Mouse (Mus musculus): ENCODE measurements around the gene Kcnrg.

DNA sequence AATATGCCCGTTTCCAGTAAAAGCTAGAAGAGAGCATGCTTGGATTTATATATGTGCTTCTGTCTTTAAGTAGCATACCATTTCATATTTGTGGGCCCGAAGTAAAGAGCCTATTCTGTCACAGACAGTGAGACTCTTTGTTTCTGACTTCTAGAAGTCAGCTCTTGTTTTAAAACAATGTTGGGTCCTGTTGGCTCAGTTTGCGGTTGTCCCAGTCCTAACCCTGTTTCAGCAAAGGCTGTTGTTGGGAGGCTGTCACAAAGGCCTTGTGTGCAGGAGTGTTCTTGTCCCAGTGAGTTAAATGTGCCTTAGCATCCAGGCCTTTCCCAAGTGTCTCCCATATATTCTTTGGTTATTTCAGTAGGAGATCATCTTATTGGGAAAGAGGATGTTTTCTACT is 3.2 kb upstream of the Kcnrg start:
- no peak for TF ChIP-seq CTCF (IDR thresholded peaks at IDR 0.05; ENCODE audit: low read depth, low read length)
- TF ChIP-seq POLR2A (IDR thresholded peaks at IDR 0.05; ENCODE audit: insufficient read depth, low read length) = no peak
- TF ChIP-seq EP300 (IDR thresholded peaks at IDR 0.05; ENCODE audit: insufficient read depth, low read depth, low read length) = no peak

Measured in ES-Bruce4 (cell line).